Mouse (Mus musculus) midbrain, postnatal 0 days (tissue): ENCODE measurements around the gene Kcnip3. TPM values are rescaled to one million over a fixed set of nuclear protein-coding genes. Genes with fewer than 3 reads are reported as not detected.

Experiments used
- ATAC-seq: fragments of 200-750 bp; cut with Nextera tagmentation; 2 replicates; pipeline ENCODE4 v1.8.0; 2017; ENCODE audit warnings: moderate number of reproducible peaks, mild to moderate bottlenecking, moderate TSS enrichment, moderate library complexity; ENCODE audit not compliant: low FRiP score
- DNase-seq: peaks from one replicate; pipeline ENCODE4 v3.0.0-alpha.2; 2015; ENCODE audit warnings: low spot score
- H3K27ac ChIP-seq: fragments of 300-500 bp; sonication (generic); 2 replicates; pipeline ENCODE4 v1.5.1; 2014; ENCODE audit warnings: low read depth, mild to moderate bottlenecking, low read length, mixed read lengths
- H3K27me3 ChIP-seq: fragments of 300-500 bp; sonication (generic); 2 replicates; pipeline ENCODE4 v1.6.1; 2014; ENCODE audit warnings: low read length, control low read depth, mixed read lengths; ENCODE audit not compliant: insufficient read depth
- H3K36me3 ChIP-seq: fragments of 300-500 bp; sonication (generic); 2 replicates; pipeline ENCODE4 v1.6.1; 2014; ENCODE audit warnings: low read length, control low read depth, mixed read lengths; ENCODE audit not compliant: insufficient read depth
- H3K4me1 ChIP-seq: fragments of 300-500 bp; sonication (generic); 2 replicates; pipeline ENCODE4 v1.6.1; 2014; ENCODE audit warnings: mild to moderate bottlenecking, control low read depth, antibody characterized with exemption, low read length, mixed read lengths; ENCODE audit not compliant: insufficient read depth
- H3K4me2 ChIP-seq: fragments of 300-500 bp; sonication (generic); 2 replicates; pipeline ENCODE4 v1.6.1; 2014; ENCODE audit warnings: low read depth, mild to moderate bottlenecking, low read length, mixed read lengths; ENCODE audit not compliant: poor library complexity, severe bottlenecking
- H3K4me3 ChIP-seq: fragments of 300-500 bp; sonication (generic); 2 replicates; pipeline ENCODE4 v1.5.1; 2014; ENCODE audit warnings: low read depth, mild to moderate bottlenecking, low read length, moderate library complexity
- H3K9ac ChIP-seq: fragments of 300-500 bp; sonication (generic); replicated peaks from 2 replicates; pipeline ENCODE4 v1.6.1; 2014; ENCODE audit warnings: mild to moderate bottlenecking, low read length, moderate library complexity, mixed read lengths; ENCODE audit not compliant: poor library complexity, severe bottlenecking
- H3K9me3 ChIP-seq: fragments of 300-500 bp; sonication (generic); 2 replicates; pipeline ENCODE4 v1.6.1; 2016; ENCODE audit warnings: low read length, control low read depth
- CTCF ChIP-seq: IDR thresholded peaks from 2 replicates; pipeline ENCODE4 v1.5.1; 2016; ENCODE audit warnings: antibody characterized with exemption, mild to moderate bottlenecking
- WGBS: fragments of 180-500 bp; shearing (Covaris S2); extraction: QIAGEN DNeasy Blood & Tissue Kit; methylation state at CpG from one replicate; pipeline ENCODE4 v1.1.7; 2014; 5-methylcytosine and 5-hydroxymethylcytosine counted together
- polyA plus RNA-seq: library from polyadenylated mRNA; unstranded; fragments of >200 nt; fragmentation: Nextera tagmentation; extraction: Ambion mirVana; gene quantifications from 2 replicates; pipeline ENCODE4 v1.2.1, GENCODE M21; 2015
- total RNA-seq: library from RNA; depleted of rRNA; stranded (reverse); fragments of >200 nt; gene quantifications from 2 replicates; pipeline ENCODE4 v1.2.3, GENCODE M21; 2014

Gene Kcnip3
- total and polyA plus RNA-seq, 2 experiments from 2014 or later = 14.2 to 33.2 TPM

DNA sequence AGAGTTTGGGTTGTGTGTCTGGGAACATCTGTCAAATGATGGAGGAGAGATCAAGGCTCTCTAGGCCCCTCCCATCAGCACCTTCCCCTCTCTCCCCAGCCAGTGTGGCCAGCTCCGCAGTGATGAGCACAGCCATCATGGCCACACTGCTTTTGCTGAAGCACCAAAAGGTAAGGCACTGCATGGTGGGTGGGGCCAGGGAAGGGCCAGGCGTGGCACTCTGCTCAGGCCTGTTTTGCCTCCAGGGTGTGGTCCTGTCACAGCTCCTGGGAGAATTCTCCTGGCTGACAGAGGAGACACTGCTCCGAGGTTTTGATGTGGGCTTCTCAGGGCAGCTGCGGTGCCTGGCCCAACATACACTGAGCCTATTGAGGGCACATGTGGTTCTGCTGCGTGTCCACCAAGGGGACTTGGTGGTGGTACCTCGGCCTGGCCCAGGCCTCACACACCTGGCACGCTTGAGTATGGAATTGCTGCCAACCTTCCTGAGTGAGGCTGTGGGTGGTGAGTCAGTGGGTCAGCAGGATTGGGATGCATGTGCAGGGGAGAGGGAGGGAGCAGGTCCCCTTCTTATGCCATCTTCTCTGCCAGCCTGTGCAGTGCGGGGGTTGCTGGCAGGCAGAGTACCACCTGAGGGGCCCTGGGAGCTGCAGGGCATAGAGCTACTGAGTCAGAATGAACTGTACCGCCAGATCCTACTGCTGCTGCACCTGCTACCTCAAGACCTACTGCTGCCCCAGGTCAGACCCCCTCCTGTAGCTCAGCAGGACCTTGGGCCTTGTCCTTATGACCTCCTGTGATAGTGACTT, 88.2 kb downstream of the Kcnip3 start:
- WGBS = 88% methylated on average over 9 of the region's 9 CpGs
- H3K9me3 ChIP-seq = no peaks in the 10 kb centered on the region
- H3K36me3 ChIP-seq = peaks cover 23% of the 10 kb centered on the region
- H3K4me2 ChIP-seq = no peak overlapping the region
- H3K4me3 ChIP-seq = no peak overlapping the region
- H3K27ac ChIP-seq = no peak overlapping the region
- H3K4me1 ChIP-seq = no peaks in the 10 kb centered on the region
- ATAC-seq (0 out of 2 replicates have a peak, but pooled peaks have one; percentile 15), DNase-seq (no peak)
- no peak overlapping the region for H3K9ac ChIP-seq
- H3K27me3 ChIP-seq = no peaks in the 10 kb centered on the region
- no peak for TF ChIP-seq CTCF

DNA sequence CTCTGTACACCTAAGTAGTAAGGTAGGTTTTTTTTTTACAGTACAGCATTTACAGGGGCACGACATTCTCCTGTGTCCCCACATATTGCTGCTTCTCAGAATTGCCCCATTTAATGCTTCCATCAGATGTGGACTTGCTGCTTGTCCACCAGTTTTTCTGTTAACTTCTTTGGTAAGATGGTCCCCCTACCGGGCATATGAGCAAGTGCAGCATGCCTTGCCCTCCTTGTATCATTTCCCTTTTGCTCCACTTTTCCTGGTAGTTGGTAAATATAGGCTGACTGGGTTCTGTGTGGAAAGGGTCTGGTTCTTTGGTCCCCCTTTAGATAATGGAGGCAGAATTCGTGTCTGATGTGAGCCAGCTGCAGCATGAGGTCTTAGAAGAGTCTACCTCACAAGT, 91.7 kb downstream of the Kcnip3 start:
- H3K4me3 ChIP-seq = no peak overlapping the region
- no peaks in the 10 kb centered on the region for H3K4me1 ChIP-seq
- no peak overlapping the region for H3K9ac ChIP-seq
- peak; percentile 82 for TF ChIP-seq CTCF
- DNase-seq (peak; percentile 70), ATAC-seq (no peak)
- no peak overlapping the region for H3K4me2 ChIP-seq
- H3K27ac ChIP-seq = no peak overlapping the region
- H3K9me3 ChIP-seq = no peaks in the 10 kb centered on the region
- no peaks in the 10 kb centered on the region for H3K36me3 ChIP-seq
- H3K27me3 ChIP-seq = no peaks in the 10 kb centered on the region
- 31% methylated on average over 3 of the region's 3 CpGs for WGBS

DNA sequence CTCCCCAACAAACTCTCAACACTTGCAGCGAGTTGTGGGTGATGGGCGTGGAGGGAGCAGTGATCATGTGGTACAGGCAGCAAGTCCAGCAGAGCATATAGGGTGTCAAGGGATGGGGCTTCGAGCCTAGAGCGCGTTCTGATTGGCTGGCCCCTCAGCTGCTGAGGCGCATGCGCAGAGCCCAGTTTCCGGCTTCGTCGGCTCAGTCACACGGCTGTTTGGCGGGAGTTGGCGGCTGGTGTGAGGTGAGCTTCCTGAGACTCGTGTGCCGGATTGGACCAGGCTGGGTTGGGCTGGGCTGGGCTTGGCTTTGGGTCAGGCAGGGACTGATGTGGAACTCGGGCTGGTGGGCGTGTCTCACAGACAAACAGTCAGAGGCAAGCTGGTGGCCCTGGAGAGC, 96.9 kb downstream of the Kcnip3 start, which contains the start of gene Gpat2:
Gene Gpat2 (plus strand): TSS at position 223 of the 400 bp plus-strand sequence.
- H3K9me3 ChIP-seq = no peaks in the 10 kb centered on the region
- DNase-seq (no peak), ATAC-seq (no peak)
- no peaks in the 10 kb centered on the region for H3K27me3 ChIP-seq
- H3K9ac ChIP-seq = no peak within 1 kb of the TSS
- H3K4me1 ChIP-seq = no peaks in the 10 kb centered on the region
- H3K4me3 ChIP-seq = no peak within 1 kb of the TSS
- TF ChIP-seq CTCF = no peak
- no peak within 1 kb of the TSS for H3K27ac ChIP-seq
- no peaks in the 10 kb centered on the region for H3K36me3 ChIP-seq
- WGBS = 84% methylated on average over 17 of the region's 17 CpGs
- no peak within 1 kb of the TSS for H3K4me2 ChIP-seq

DNA sequence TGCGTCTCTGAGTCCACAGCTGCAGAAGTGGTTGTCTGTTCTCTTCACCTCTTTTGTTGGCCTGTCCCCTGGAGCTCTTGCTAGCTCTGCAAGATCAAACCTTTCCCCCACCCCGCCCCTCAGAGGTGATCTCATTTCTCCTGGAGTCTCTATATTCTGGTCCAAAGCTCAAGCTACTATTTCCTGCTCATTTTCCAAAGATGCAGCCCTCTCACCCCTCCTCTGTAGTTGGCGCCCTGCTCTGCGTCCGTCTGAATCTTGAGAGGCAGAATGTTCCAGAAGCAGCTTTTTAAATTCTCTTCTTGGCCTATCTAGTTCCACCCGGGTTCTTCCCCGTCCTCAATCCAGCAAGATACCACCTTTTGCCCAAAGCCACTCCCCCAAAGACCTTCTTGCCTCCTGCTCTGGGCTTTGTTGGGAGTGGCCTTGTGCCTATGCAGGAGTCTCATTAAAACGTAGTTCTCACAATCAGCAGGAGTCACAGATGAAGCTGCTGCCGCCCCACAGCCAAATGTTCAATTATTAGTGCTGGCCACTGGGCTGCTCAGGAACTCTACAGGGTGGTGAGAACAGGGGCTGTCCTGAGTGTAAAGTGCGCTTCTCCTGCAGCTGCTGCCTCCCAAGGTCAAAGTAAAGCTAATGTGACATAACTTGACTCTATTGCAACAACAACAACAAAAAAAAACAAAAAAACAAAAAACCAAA, 103.5 kb downstream of the Kcnip3 start:
- Histone ChIP-seq H3K27me3 (no peaks in the 10 kb centered on the region), H3K4me1 (no peaks in the 10 kb centered on the region), H3K4me3 (no peak overlapping the region), H3K9ac (no peak overlapping the region), H3K4me2 (no peak overlapping the region), H3K27ac (no peak overlapping the region), H3K36me3 (no peaks in the 10 kb centered on the region), H3K9me3 (no peaks in the 10 kb centered on the region)
- ATAC-seq (no peak), DNase-seq (no peak)
- 73% methylated on average over 10 of the region's 10 CpGs for WGBS
- TF ChIP-seq CTCF = no peak

DNA sequence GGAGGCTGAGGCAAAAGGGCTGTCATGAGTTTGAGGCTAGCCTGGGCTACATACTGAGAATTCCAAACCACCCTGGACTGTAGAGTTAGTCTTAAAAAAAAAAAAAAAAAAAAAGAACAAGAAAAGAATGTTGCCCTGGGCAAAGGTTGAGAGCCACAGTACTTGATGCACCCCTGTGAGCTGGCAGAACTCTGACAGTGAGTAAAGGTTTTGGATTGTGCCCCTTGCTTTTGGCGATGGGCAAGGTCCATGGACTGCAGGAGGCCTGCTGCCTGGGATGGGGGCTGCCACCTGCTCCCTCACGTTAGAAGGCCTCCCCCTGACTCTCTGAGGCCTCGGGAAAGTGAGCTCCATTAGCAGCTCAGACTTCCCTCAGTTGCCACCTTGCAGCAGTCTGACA, 105.2 kb downstream of the Kcnip3 start:
- Histone ChIP-seq H3K36me3 (no peaks in the 10 kb centered on the region), H3K27me3 (no peaks in the 10 kb centered on the region), H3K27ac (no peak overlapping the region), H3K4me1 (no peaks in the 10 kb centered on the region), H3K4me2 (no peak overlapping the region), H3K9ac (no peak overlapping the region), H3K4me3 (no peak overlapping the region), H3K9me3 (no peaks in the 10 kb centered on the region)
- no peak for TF ChIP-seq CTCF
- WGBS = 52% methylated on average over 3 of the region's 3 CpGs
- ATAC-seq (no peak), DNase-seq (no peak)

DNA sequence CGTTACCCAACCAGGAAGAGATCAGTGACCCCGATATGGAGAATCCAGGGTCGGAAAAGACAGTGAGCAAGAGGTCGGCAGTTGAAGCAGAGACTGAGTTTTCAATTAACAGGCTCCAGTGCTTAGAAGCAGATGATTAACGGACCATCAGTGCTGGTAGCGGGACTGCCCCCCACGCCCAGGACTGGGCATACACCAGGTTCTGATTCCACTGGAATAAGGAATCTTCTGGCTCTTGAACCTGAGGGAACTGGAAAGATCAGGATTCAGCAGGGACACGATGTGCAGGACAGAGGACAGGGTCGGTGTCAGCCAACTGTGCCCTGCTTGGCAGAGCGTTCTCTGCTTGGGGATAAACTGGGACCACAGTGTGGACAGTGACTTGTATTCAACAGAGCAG, 106.1 kb downstream of the Kcnip3 start:
- no peak for DNase-seq

More for the DNA sequence above, 106.1 kb downstream of the Kcnip3 start:
- no peak for ATAC-seq
- TF ChIP-seq CTCF = no peak
- H3K4me3 ChIP-seq = no peak overlapping the region
- H3K4me1 ChIP-seq = no peaks in the 10 kb centered on the region
- WGBS = 80% methylated on average over 10 of the region's 10 CpGs
- H3K36me3 ChIP-seq = no peaks in the 10 kb centered on the region
- H3K27me3 ChIP-seq = no peaks in the 10 kb centered on the region
- no peak overlapping the region for H3K27ac ChIP-seq
- no peak overlapping the region for H3K9ac ChIP-seq
- no peak overlapping the region for H3K4me2 ChIP-seq
- no peaks in the 10 kb centered on the region for H3K9me3 ChIP-seq
